Mouse (Mus musculus) lung, postnatal 25 days (tissue): ENCODE data around the gene Gm11444.

ENCODE experiments used
- DNase-seq: peaks from one replicate; pipeline ENCODE4 v3.0.0; 2022; ENCODE audit warnings: low spot score

The Gm11444 gene

DNA sequence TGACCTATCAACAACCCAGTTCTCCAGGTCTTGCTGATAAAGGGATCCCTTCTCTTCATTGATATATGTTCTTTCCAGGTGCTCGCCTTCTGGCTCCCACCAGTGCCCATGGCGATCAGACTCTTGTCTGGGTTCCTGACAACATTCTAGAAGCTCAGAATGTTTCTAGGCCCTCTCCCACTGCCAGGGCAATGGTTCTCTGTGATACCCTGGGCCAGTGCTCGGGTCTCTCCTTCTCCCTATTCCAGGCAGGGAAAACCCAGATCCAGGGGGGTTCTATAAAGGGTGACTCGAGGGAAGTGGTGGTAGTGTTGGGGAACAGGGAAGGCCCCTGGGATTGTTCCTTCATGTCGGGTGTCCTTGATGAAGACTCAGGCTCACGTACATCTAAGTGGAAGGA, at the start of gene Gm11444:
Gene Gm11444 (minus strand): TSS at position 101 of the 400 bp plus-strand sequence.
- DNase-seq: no peak

DNA sequence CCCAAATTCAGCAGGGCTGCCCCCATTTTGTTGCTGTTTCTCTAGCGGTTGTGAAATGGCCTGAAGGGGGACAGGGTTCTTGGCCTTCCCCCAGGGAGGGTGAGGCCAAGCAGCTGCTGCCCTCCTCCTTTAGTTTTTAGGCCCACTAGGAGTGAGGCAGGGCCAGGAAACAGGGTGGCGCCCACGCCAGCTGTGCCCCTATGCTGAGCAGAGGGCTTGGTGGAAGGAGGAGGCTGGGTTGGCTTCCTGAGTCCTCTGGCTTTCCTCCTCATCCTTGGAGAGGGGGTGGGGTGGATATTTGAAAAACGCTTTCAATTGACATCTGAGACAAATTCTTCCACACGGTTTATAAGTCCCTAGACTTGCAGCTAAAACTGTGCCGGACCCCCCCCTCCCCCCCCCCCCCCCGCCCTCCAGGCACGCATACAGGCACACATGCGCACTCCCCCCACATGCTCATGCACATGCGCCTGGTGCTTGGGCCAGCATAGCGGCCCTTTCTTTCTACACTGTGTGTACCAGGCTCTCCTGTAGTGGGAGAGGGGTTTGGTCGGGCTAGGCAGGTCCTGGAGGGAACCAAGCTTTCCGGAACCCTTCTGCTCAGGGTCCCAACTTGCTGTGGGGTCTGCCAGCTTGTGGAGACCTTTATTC, 46.3 kb upstream of the Gm11444 start:
- peak; percentile 34 for DNase-seq

DNA sequence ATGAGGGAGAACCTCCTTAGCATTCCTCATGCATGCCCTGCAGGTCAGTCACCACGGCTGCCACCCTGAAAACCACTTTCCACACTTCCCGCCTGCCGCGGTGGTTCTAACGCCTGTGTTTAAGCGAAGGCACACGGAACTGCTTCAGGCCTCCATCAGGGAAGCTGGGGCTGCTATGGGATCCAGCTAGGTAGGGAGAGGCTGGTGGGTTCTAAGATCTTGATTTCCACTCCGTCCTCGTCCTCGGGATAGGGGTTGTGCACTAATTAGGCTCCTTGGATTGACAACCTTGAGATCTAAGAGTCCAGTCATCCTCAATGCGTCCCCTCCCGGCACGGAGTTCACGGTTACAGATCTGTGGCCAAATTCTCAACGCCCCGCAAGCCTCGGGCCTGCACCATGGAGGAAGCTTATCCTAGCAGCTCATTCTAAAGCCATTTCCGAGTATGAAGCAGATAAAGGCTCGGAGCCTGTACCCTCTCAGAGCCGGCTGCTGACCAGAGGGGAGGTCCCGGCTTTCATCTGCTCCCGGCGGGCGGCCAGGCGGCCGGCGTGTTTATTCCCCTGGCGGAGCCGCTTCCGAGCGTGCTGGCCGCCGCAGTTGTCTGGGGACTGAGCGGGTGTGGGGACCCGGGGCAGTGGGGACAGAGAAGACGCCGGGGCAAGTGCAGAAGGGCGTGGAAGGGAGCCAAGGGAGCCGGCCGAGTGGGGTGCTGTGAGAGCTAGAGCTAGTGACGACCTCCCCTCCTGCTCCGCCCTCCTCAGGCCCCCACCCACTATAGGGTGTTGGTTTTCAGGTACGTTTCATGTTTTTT, 44.8 kb upstream of the Gm11444 start:
- peak; percentile 43 for DNase-seq

DNA sequence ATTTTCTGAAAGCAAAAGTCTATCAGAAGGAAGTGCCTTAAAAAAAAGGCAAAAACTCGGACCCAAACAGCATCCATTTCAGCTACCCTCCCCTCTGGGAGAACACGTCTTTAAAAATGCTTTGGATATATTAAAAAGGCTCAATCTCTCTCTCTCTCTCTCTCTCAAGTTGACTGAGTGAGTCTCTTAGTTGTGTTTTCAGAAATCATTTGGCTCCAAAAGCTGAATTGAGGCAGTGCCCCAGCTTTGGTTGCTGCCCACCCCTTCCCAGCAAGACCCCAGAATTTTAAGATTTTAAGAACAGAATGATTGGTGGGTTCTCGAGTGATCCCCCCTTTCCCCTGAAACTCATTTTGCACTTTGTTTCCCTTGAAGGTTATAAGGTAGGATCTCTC, 44.0 kb upstream of the Gm11444 start:
- no peak for DNase-seq

DNA sequence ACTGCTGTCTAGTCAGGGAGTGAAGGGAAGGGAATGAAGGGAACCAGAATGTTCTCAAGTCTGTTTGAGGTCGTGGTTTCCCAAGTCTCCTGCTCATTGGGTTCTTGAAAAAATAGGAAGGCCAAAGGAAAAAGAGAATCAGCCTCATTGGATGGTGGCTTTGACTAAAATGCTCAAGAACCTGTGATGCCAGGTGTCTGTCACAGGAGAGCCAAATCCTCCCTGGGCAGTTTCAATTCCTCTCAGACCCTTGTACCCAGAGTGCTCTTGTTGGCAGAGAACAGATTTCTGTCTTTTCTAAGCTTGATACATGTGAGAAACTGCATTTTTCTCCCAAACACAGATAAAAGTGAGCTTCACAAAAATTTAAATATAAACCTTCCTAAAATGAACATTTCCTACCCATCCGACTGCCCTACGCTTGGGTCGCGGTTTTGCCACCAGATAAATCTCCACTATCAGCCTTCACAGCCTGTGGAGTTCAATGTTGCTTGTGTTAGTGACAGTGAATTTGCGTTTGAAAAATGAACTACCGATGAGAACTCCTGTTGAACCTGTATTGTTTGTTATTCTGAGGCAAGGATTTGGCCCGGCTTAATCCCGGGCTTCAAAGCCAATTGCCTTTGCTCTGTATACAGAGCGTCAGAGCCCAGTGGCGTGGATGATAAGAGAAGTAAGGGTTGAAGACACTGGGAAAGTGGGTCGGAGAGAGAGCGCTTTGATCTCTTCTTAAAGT, 43.4 kb upstream of the Gm11444 start:
- DNase-seq: no peak

DNA sequence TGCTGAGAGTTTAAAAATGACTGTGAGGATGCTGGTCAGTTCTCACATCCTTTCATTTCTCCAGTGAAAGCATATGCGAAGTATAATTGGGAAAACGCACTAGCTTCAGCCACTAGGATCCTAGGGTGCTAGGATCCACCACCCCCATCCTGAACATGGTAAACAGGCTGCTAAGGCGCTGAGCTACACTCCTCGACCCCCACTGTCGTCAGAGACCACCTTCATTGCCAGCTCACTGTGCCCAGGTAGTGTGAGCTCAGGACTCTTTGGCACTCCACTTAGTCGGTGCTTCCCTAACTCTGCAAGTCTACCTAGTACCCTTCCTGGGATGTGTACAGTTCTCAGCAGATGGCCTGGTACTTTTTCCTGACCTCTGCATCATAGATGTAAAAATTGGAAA, 42.6 kb upstream of the Gm11444 start:
- no peak for DNase-seq

DNA sequence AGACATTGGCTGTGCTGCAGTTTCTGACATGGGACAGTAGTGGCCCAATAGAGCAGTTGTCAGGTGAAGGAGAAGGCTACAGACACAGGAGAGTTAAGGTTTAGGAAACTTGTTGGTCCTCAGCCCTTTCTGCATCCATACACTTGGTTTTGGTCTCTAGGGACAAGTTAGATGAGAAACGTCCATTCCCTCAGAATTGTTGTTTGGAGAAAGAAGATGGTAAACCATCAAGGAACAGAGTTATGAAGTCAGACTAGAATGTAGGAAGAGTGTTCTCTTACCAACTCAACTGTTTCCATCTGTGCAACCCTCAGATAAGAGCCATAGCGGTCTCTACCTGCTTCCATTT, 41.5 kb upstream of the Gm11444 start:
- DNase-seq: no peak

DNA sequence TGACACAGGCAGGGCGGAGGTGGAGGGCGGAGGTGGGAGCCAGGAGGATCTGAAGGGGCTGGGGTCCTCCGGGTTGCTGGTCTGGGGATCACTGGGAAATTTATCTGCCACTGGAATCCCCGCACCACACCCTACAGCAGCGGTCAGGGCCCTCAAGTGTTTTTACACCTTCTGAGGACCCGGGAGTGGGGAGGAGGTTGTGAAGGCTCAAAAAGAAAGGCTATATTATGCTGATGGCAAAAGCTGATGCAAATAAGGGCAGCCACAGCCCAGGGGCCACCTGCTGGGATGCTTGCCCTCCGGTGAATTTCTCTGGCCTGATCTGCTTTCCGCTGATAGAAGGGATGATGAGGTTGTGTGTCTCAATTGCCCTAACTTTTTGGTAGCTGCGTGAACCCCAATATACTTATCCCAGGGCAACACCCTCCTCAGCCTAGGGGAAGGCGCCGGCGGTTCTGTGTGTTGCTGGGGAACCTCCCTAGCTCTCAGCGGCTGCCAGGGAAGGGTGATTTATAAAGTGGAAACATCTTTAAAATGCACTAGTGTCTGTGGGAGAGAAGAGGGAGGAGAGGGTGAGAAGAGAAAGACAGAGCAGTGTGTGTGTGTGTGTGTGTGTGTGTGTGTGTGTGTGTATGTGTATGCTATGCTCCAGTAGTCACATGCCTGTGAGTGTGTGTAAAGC, 41.0 kb upstream of the Gm11444 start:
- DNase-seq: peak; percentile 29

DNA sequence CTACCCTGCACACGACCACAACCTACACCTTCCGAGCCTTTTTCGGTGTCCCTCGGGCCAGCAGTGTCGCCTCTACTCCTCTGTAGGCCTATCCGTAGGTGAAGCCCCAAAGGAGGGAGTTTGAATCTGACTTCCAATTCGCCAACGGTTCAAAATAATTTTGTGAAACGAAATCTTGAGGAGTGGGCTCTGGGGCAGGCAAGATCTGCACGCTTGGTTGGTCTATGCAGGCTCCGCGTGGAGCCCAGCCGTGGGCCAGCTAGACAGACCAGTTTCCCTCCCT, 40.4 kb upstream of the Gm11444 start:
- no peak for DNase-seq

DNA sequence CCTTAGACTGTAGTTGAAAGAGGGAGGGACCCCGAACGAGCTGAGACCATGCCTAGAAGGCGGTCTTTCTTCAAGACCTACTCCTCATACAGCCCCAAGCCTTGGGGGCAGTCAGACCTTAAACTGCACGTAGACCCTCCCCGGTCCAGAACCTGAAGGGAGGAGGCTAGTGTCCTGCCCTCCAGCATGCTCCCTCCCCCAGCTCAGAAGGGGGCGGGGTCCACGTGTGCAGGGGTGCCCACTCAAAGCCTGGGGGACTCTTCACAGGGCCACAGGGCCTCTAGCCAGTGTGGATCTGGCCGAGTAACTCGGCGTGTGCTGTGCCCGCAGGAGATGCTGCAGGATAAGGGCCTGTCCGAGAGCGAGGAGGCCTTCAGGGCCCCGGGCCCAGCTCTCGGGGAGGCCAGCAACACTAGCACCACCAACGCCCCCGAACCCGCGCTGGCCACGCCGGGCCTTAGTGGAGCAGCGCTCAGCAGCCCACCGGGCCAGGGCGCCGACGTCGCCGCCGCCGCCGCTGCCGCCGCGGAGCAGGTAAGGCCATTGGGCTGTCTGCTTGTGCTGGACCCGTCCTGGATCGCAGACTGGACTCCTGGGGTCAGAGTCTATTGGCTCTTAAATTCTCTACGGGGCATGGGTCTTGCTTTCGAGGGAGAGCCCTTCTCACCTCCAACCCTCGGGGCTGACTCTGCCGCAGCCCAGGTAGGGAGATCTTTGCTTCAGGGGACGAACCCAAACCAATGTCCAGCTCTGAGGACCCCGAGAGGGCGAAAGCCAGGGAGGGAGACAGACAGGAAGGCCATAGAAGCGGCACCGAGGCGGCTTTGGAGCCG, 39.8 kb upstream of the Gm11444 start:
- no peak for DNase-seq

DNA sequence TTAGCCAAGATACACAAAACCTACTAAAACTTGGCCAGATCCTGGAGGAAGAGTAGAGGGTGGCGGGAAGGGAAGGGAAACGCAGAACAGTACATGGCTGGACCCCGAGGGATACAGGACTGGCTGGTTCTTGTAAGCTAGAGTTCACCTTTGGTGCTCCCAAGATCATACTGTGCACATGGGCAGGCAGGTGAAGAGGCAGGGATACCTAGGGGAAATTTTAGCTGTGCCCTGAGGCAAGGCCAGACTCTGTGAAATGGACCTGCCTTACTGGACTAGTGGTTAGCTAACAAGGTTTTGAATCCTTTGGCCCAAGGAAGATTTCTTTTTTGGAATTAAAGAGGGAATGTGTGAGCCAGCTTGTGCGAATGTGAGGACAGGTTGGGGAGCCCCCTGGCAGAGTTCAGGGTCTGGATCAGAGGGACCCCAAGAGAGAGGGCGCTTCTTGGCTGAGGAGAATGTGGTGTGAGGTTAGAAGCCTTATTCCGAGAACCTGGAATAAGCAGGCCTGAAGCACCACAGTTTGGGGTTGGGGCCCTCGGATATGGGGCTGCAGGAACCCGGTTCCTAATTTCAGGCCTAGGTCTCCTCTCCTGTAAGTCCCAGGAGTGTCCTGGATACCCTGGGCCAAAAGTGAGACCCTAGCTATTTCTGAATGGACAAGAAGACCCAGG, 39.1 kb upstream of the Gm11444 start:
- DNase-seq: no peak

DNA sequence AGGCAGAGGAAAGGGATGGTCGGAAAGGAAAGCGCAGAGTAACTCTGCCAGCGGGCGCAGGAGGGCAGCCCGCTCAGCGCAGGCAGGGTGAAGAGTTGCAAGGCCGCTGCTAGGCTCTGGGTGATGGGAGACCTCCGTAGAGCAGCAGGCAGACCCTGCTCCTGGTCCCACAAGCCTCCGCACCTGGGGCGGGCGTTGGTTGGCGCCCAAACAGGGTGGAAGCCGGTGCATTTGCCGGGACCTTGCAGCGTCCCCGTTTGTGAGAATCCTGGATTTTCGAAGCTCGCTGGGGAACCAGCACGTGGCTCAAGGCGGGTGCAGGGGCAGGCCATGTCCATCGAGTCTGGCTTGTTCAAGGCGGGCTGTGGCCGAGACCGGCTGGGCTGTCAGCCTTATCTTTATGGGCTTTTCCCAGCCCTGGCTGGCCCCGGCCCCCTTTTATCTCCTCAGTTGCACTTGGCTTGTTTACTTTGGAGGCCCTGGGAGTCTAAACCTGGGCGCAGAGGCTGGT, 38.4 kb upstream of the Gm11444 start:
- no peak for DNase-seq

DNA sequence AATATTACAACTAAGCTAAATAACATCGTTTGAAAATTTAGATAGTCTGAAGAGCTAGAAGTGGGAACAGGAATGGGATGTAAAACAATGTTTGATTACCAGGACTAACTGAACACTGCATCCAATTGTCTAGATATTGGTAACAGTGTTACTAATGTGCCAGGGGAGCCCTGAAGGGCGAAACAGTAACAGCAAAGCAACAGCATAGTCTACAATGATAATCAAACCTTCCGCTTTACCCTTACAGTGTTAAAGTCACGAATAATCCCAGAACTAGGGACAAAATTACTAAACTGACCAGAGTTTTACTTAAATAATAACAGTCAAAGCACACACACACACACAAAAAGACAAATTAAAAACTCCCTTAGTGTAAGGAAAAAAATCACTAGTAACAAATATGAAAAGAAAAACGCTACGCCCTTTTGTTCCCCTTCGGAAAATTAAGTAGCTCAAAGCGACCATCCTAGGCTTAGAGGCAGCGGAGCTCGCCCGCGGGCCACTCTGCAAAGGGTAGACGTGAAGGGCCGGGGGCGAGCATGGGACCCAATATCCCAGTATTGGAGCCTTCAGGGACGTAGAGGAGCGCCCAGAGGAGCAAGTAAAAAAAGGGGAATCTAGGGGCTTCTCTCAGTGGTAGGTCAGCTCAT, 37.8 kb upstream of the Gm11444 start:
- DNase-seq: no peak

DNA sequence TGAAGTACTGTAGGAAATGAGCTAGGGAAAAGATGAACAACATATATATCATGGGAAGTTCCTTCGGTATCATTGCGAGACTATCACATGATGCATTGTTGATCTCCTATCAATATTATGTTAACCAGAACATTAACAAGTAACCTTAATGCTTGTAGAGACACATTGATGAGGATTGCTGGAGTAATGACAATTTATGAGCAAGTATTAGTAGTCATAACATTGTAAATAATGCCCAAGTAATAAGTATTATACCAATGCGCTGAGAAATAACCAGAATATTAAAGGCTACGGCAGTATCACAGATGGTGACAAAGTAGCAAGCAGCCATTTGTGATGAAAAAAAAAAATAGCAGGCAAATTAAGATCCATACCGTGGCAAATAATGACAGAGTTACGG, 37.1 kb upstream of the Gm11444 start:
- DNase-seq: no peak

DNA sequence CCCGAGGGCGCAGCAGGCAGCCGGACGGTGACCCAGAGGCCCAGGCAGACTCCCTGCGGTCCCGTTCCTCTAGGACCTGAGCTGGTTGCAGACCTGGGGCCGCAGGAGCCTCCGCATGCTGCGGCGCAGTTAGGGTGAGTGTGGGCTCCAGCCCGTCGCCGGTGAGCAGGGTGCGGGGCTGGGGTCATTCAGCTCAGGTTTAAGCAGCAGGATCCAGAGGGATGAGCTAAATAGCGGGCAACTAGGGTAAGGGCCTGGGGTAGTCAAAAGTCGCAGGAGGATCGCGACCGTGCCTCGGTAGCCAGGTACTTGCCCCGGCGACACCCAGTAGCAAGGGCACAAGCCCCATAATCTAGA, 36.3 kb upstream of the Gm11444 start:
- DNase-seq: no peak

DNA sequence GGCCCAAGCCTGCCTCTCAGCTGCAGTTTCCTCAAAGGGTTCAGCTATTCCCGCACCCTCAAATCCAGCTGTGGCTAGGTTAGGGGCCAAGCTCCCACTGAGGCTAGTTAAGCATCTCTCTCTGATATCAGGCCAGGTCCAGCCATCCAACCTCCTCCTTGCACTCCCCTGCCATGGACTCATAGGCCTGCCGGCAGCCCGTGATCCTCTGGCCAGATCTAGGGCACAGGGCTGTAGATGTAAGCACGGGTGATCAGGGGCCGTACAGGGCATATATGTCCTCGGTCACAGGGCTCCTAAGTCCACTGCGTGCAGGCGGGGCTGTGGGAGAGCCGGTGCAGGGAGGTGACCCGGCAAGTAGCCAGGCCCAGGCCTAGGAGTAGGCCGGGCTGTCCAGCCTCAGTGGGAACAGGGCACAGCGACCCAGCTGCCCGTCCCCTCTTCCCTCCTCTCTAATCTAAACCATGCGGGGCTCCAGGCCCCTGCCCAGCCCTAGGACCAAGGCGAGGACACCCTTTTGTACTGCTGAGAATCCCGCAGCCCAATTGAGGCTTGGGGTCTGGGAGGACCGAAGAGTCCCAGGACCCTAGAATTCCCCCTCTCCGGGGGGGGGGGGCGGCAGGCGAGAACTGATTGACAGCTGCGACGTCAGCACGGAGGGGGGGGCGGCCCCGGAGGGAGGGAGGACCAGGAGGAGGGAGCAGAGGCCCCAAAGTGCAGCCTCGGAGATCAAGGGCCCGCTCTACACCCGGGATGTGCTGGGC, 35.7 kb upstream of the Gm11444 start, which contains the start of gene Tbx4:
Gene Tbx4 (plus strand): TSS at position 758 of the 764 bp plus-strand sequence.
- DNase-seq: peak; percentile 28

DNA sequence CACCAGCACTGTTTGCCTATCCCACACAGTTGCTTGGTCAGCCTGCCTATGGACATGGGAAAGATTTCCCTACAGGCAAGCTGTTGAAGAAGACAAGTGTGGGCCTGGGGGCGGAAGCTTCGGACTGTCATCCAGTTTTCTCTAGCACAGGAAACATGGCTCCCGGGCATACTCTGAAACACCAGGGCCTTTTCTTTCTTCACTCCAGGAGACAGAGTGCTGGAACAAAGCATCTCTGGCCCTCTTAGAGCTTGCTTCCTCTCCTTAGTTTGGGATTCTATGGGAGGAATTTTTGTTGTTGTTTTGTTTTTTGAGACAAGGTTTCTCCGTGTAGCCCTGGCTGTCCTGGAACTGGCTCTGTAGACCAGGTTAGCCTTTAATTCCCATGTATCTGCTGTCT, 34.4 kb upstream of the Gm11444 start:
- no peak for DNase-seq

DNA sequence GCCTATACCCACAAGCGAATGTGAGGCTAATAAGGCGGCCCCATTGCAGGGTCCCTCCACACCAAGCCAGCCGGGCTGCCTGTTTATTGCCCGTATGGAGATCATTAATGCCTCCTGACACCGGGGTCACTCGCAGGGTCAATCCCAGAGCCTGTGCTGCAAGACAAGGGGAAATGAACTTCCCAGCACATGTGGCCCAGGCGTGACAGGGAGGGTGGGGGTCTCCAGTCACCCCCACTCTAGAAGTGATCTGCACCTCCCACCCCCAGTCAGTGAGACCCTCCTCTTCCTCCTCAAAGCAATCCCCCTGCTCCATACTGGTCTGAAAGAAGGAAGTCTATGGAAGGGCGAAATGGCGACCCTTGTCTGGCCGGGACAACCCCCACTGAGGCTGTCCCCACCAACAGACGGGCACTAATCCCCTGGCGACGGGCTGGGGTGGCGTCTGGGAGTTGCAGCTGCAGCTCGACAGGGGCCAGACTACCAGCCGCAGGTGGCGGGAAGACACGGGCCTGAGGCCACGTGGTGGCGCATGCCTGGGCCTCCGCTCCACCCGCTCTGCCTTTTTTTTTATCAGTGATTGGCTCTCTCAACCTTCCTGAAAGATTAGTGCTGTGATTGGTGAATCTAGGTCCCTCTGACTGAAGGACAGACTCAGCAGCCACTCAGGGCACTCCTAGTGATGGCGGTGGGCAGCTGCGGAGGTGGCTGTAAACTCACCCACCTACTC, 26.1 kb upstream of the Gm11444 start:
- DNase-seq: no peak

DNA sequence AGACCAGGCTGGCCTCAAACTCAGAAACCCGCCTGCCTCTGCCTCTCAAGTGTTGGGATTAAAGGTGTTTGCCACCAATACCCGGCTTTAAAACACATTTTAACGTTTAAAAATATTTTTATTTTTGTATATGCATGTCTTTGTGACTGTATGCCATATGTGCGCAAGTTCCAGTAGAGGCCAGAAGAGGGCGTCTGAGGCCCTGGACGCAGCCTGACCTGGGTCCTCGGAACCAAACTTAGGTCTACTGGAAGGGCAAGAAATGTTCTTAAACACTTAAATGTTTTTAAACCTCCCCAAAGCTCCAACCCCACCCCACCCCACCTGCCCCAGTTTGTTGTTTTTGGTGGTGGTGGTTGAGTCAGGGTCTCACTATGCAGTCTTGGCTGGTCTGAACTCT, 14.2 kb upstream of the Gm11444 start:
- DNase-seq: no peak
